Mouse (Mus musculus) cerebellum, postnatal 4 days (tissue): ENCODE data around the gene Ncoa6.

ENCODE experiments used
- DNase-seq, 2 experiments: peaks; one replicate each; pipeline ENCODE4 v3.0.0; 2022; ENCODE audit warnings: low spot score in 2 of 2, mixed read lengths in 1 of 2

The Ncoa6 gene

GRCm38 (mm10) chr2:155369333-155369883, 104.3 kb downstream of the Ncoa6 start:
- peak in 1 of 2 experiments; percentile 34 for DNase-seq

GRCm38 (mm10) chr2:155367635-155368284, 105.9 kb downstream of the Ncoa6 start:
- DNase-seq, result no peak

- peak in 1 of 2 experiments; percentile 3 for DNase-seq
Measured at GRCm38 (mm10) chr2:155357686-155358399, 115.9 kb downstream of the Ncoa6 start.

GRCm38 (mm10) chr2:155356971-155357591, 116.6 kb downstream of the Ncoa6 start, which contains the start of gene Pigu:
TSS of gene Pigu (minus strand) at chr2:155357430.
- DNase-seq, result peak; percentile 83 to 90

- DNase-seq, result no peak
Measured at GRCm38 (mm10) chr2:155354402-155354801, 119.3 kb downstream of the Ncoa6 start.

GRCm38 (mm10) chr2:155346670-155347069, 127.0 kb downstream of the Ncoa6 start:
- DNase-seq, result no peak
